Mouse (Mus musculus) kidney, postnatal 14 days (tissue): ENCODE results near the gene Gm49369.
"Not testable (repeated sequence)": the region's sequence is repeated elsewhere in the genome, so short reads cannot be mapped to it uniquely, and the experiment has no call there.

Experiments used
- DNase-seq: peaks from one replicate; pipeline ENCODE4 v3.0.0; 2022; ENCODE audit warnings: mixed read lengths

The Gm49369 gene

GRCm38 (mm10) chr7:142328507-142328906 is 54.0 kb downstream of the Gm49369 start:
- no peak for DNase-seq

DNA sequence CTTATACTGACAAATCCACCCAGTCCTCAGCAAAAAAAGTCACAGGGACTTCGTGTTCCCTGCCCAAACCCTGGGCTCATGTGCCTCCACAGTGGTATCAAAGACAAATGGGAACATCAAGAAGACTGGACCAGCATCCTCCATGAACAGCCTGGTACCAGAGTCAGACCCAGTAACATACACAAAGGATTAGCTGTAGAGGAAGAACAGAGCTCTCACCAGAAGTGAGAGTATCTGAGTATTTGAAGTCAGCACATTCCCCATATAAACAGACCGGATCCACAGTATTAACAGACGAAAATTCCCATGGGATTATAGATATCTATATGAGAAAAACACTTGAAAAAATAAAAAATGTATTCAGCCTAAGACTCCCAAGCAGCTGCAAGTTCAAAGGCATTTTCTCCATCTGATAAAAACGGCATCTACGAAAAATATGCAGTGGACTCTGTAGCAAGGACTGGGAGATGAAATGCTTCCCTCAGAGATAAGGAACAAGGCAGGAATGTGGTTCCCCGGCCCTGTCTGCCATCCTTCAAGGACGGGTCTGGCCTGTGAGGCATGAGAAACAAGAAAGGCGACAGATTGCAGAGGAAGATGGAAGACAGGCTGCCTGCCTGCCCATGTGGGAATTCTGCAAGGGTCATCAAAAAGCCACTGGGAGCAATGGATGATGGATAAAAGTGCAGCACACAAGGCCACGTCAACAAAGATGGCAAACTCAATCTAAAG is 55.6 kb downstream of the Gm49369 start:
- no peak for DNase-seq

- no peak for DNase-seq
Measured at GRCm38 (mm10) chr7:142323396-142324117, 58.9 kb downstream of the Gm49369 start.

- DNase-seq: no peak
Measured at GRCm38 (mm10) chr7:142322641-142323040, 59.8 kb downstream of the Gm49369 start.

- not testable (repeated sequence) for DNase-seq
Measured at GRCm38 (mm10) chr7:142321637-142322306, 60.7 kb downstream of the Gm49369 start.
